Mouse (Mus musculus): ENCODE data around the gene Mpp2. TPM values are rescaled to one million over a fixed set of nuclear protein-coding genes. Genes with fewer than 3 reads are reported as not detected.
A peak's percentile ranks its signal among the peaks of the same experiment; 100 is the strongest.

The Mpp2 gene
- total RNA-seq, 2 experiments from 2014 or later: 1.2 TPM

DNA sequence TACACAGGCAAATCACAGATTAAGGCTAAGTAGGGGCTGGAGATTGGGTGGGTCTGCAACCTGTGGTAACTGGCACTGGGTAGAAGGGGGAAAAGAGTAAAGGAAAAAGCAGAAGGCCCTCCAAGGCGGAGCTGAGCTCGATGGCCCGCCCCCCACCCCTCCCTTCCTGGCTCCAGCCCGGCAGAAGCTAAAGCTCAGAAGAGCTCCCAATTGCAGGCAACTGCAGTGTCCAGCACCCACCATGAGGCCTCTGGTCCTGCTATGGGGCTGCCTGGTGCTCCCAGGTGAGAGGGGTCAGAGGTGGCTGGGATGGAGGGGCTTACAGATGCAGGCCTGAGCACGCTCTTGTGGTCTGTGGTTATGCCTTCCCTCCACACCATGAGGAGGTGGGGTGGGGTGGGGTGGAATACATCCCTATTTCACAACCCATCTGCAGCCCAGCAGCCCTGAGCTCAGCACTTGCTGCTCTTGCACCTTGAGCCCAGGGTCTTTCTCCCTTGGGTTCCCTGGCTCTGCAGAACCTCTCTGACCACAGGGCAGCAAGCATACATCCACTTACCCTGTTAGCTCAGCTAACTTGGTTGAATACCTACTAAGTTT lies 46.9 kb downstream of the Mpp2 start, which contains the start of gene Cd300lg:
Gene Cd300lg, plus strand, starts transcription at position 160 of the 600 bp plus-strand sequence.
- Histone ChIP-seq H3K4me3 (peak within 1 kb of the TSS; percentile 69), H3K27ac (peak within 1 kb of the TSS; percentile 85)
- intact Hi-C loops (cut with DNase I): no loop called here
- no peak for TF ChIP-seq CTCF (IDR thresholded peaks at IDR 0.05)
- DNase-seq: peak; percentile 43

DNA sequence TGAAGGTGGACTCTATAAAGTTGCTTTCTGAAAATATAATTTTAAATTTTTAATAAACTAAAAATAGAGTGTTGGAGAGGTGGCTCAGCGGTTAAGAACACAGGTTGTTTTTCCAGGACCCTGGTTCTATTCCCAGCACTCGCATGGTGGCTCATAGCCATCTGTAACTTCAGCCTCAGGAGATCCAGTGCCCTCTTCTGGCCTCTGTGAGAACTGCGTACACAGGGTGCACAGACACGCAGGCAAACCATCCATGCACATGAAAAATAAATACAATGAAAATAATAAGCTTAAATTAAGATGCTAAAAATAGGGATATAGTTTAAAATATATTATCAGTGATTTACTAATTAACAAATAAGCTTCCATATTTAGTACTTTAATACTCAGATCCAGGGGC lies 47.7 kb downstream of the Mpp2 start:
- intact Hi-C loops (cut with DNase I): loop anchor here (1.0 kb wide), 1 partner anchor 54 kb away; no protein-coding TSS in a partner anchor
- no peak for DNase-seq
- H3K4me3 ChIP-seq: no peak overlapping the region
- no peak for TF ChIP-seq CTCF (IDR thresholded peaks at IDR 0.05)
- H3K27ac ChIP-seq: peak overlapping the region; percentile 85

DNA sequence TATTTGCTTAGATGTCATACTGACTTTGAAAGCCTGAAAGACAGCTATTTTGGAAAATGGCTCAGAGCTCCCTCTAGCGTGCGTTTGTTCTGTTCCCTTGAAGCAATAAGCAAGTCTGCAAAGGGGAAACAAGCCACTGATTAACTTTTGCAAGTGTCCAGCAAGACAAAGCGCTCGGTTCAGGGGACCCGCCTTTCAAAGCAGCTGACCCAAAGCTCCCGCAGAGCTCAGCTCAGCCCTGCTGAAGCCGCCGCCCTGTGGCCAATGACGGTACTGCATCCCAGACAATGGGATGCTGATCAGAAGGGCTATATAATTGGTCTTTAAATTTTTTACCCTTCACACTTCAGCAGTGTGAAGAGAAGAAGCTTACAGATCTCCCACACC lies 48.2 kb downstream of the Mpp2 start:
- peak; percentile 94 for TF ChIP-seq CTCF (IDR thresholded peaks at IDR 0.05)
- H3K27ac ChIP-seq: peak overlapping the region; percentile 77
- DNase-seq: peak; percentile 91
- H3K4me3 ChIP-seq: no peak overlapping the region; the same call in 1 of the 2 replicates
- intact Hi-C loops (cut with DNase I): loop anchor here (1.0 kb wide), 1 partner anchor 54 kb away; no protein-coding TSS in a partner anchor

DNA sequence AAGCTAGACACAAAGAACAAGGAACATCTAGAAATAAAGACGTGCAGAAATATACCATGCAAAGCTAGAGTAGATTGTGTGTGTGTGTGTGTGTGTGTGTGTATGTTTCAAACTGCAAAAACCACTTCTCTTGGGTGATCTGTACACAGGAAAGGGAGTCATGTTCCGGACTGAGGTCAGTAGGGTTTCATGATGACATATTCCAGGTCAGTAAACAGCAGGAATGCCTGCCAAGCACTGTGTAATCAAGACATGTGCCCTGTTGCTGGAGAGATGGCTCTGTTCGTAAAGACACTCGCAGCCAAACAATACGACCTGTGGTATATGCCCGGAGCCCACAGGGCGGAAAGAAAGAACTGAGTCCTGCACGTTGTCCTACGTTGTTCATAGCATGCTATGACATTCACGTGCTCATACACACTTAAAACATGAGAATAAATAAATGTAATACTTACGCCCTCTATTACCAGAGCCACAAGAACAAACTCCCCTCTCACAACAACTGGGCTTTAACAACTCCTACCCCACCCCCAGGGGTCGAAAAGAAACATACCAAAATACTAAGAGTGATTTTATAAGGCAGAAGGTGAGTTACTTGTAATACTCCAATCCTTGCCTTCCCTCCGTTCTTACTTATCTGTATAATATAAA lies 48.7 kb downstream of the Mpp2 start:
- TF ChIP-seq CTCF (IDR thresholded peaks at IDR 0.05): no peak
- intact Hi-C loops (cut with DNase I): loop anchor here (1.0 kb wide), 1 partner anchor 53 kb away; no protein-coding TSS in a partner anchor
- Histone ChIP-seq H3K4me3 (no peak overlapping the region; the same call in 1 of the 2 replicates), H3K27ac (peak overlapping the region; percentile 77)
- no peak for DNase-seq

DNA sequence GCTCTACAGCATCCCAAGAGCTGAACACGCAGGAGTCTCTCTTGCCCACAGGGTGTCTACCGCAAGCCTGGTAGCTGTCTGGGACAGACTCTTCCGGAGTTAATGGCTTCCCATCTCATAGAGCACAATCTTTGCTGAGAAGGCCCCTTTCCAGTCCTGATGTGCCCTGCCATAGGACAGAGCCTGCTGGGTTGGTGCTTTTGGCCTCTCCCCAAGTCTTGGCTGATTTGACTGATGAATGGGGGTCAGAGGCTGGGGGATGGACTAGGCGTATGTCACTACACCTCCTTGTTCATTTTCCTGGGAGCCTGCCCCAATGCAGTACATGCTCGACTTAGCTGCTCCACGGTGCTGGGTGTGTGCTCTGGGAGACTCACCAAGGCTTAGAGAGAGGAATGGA lies 50.5 kb downstream of the Mpp2 start:
- Histone ChIP-seq H3K4me3 (no peak overlapping the region), H3K27ac (no peak overlapping the region)
- intact Hi-C loops (cut with DNase I): no loop called here
- TF ChIP-seq CTCF (IDR thresholded peaks at IDR 0.05): no peak
- DNase-seq: no peak

DNA sequence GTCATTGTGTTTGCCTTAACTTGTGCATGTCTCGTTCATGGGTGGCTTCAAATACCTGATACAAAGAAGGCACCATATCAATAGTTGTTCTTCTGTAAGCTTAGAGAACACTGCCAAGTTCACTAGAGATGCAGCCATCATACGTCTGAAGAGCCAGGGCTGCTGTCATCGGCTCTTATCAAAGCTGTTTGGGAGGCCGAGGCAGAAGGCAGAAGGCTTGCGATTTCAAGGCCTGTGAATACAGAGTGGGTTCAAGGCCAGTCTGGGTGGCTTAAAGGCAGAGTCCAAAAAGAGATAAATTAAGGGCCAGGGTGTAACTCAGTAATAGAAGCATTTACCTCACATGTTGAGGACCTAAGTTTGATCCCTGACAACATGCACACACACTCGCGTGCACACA lies 52.0 kb downstream of the Mpp2 start:
- no peak for DNase-seq
- H3K27ac ChIP-seq: no peak overlapping the region
- TF ChIP-seq CTCF (IDR thresholded peaks at IDR 0.05): no peak
- H3K4me3 ChIP-seq: no peak overlapping the region
- intact Hi-C loops (cut with DNase I): no loop called here

DNA sequence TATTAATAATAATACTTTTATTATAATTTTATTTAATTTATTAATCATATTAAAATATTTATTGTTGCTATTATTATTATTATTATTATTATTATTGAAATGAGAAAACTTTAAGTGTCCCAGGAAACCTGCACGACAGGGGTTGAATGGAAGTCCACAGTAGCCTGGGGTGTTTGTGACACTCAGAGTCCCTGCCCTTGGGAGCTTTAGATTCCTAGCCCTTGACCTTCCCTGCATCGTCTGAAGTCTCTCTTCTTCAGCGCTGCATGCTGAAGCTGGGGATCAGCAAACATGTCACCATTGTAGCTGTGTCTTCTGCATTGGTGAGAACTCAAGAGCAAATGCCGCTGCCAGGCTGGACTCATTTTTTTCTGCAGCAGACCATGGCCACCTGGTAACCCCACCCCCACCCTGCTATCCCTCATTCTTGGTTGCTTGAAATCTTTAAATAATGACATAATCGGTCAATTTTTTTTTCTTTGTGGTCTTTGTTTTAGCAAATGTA lies 52.8 kb downstream of the Mpp2 start:
- TF ChIP-seq CTCF (IDR thresholded peaks at IDR 0.05): no peak
- intact Hi-C loops (cut with DNase I): no loop called here
- DNase-seq: no peak

DNA sequence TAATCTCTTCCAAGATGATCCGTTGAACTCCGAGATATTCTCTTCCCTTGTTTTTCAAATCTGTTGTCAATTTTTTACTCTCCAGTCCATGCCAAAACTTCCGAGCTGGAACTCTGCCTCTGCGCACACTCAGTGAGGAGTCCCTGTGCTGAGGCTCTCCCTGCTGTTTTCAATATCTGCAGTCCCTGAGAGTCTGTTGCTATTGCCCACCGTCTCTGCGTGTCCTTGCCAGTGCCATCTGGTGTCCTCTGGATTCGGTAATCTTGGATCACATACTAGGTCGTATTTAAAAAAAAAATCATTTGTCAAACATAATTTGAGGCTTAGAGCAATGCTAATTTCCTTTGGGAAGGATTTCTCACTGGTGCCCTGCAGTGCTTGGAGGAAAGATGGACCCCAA lies 53.4 kb downstream of the Mpp2 start:
- DNase-seq: no peak
- intact Hi-C loops (cut with DNase I): no loop called here
- Histone ChIP-seq H3K27ac (no peak overlapping the region), H3K4me3 (no peak overlapping the region)
- no peak for TF ChIP-seq CTCF (IDR thresholded peaks at IDR 0.05)

More for the DNA sequence above, 52.8 kb downstream of the Mpp2 start:
- Histone ChIP-seq H3K4me3 (no peak overlapping the region), H3K27ac (no peak overlapping the region)

DNA sequence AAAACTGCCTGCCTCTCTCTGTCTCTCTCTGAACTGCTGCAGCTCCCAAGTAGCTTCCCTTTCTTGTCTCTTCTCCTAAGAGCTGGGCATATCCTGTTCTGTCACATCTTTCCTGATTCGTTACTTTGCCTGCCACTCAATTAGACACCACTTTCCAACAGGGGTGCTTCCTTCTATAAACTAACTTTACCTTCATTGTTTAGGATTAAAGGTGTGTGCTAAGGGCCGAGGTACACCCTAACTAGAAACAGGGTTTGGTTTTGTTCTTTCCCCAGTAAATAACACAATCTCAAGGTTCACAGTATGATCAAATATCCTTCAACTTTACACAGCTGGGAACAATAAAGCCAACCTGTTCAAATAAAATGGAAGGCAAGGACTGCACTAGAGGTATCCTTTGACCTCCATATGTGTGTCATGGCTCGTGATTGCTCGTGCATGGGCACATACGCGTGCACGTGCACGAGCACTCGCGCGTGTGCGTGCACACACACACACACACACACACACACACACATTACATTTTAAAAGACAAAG lies 55.2 kb downstream of the Mpp2 start:
- DNase-seq: peak; percentile 1
- TF ChIP-seq CTCF (IDR thresholded peaks at IDR 0.05): no peak
- Histone ChIP-seq H3K4me3 (no peak overlapping the region), H3K27ac (no peak overlapping the region)
- intact Hi-C loops (cut with DNase I): no loop called here

DNA sequence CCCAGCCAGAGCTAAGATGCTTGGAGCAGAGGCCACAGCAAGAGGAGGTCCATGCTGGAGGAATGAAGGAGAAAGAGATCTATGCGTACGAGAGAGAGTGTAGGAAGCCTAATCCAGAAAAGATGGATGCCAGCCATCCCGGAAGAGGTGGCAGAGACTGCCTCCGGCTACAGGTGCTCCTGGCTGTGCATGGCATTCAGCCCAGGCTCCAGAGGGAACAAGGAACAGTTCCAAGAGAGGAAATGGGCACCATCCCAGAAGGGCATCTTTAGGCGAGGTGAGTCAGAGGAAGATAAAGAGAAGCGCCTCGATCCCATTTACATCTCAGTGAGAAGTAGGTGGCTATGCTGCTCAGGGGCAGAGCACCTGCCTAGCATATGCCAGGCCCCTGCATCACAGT lies 57.2 kb downstream of the Mpp2 start:
- peak; percentile 21 for DNase-seq
- no peak for TF ChIP-seq CTCF (IDR thresholded peaks at IDR 0.05)
- H3K27ac ChIP-seq: no peak overlapping the region
- intact Hi-C loops (cut with DNase I): no loop called here
- H3K4me3 ChIP-seq: no peak overlapping the region

DNA sequence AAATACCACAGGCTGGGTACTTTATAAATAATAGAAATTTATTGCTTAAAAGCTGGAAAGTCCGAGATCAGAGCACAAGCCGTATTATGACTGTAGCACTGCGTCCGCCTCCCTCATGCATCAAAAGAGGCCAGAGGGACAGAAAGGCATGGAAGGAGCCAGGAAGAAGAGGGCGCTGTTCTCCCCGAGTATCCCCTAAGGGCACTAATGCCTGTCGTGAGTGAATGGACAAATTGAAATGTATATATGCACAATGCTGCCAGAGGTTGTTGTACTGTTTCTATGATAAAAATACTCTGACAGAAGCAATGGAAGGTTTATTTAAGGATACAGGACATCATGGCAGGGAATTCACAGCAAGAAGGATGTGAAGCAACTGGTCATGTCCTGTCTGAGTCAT lies 58.3 kb downstream of the Mpp2 start:
- peak; percentile 5 for DNase-seq
- intact Hi-C loops (cut with DNase I): no loop called here
- no peak overlapping the region for H3K4me3 ChIP-seq
- no peak overlapping the region for H3K27ac ChIP-seq
- TF ChIP-seq CTCF (IDR thresholded peaks at IDR 0.05): no peak

DNA sequence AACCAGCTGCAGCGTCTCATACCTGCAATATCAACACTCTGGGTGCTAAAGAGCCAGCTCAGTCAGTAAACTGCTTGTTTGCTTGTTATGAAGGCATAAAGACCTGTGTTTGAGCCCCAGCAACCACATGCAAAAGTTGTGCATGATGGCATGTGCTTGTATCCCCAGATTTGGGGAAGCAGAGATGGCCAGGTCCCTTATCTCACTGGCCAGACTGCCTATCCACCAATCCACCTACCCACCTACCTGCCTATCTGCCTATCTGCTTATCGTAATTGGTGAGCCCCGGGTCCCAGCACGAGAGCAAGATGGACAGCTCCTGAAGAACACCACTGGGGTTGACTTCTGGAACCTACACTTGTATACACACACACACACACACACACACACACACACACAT lies 59.0 kb downstream of the Mpp2 start:
- peak; percentile 4 for DNase-seq
- no peak overlapping the region for H3K4me3 ChIP-seq
- no peak for TF ChIP-seq CTCF (IDR thresholded peaks at IDR 0.05)
- intact Hi-C loops (cut with DNase I): no loop called here
- no peak overlapping the region for H3K27ac ChIP-seq

DNA sequence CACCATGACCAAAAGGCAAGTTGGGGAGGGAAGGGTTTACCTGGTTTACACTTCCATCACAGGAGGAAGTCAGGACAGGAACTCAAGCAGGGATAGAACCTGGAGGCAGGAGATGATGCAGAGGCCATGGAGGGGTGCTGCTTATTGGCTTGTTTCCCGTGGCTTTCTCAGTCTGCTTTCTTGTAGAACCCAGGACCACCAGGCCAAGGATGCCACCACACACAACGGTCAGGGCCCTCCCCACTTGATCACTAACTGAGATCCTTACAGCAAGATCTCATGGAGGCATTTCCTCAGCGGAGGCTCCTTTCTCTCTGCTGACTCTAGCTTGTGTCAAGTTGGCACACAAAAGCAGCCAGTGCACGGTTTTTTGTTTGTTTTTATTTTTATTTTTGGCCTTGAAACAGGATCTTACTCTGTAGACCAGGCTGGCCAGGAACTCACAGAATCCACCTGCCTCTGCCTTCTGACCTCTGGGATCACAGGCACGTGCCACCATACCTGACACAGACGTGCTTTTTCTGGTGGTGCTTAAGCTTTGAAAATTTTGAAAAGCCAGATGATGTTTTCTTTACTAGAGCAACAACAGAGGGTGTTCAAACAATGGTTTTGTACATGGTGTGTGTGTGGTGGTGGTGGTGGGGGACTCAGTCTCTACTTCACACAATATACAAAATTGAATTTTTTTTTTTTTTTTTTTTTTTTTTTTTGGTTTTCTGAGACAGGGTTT lies 60.1 kb downstream of the Mpp2 start, which contains the start of gene Mpp3:
Gene Mpp3, minus strand, starts transcription at position 375 of the 730 bp plus-strand sequence.
- H3K27ac ChIP-seq: peak within 1 kb of the TSS; percentile 93
- intact Hi-C loops (cut with DNase I): no loop called here
- H3K4me3 ChIP-seq: peak within 1 kb of the TSS; percentile 78
- no peak for TF ChIP-seq CTCF (IDR thresholded peaks at IDR 0.05)
- DNase-seq: no peak

Data from gastrocnemius, adult 2 months (tissue).